Mouse (Mus musculus) kidney, embryonic 16.5 days (tissue): ENCODE data around the gene C1qtnf6. TPM values are rescaled to one million over a fixed set of nuclear protein-coding genes. Genes with fewer than 3 reads are reported as not detected.

Source experiments
- ATAC-seq: fragments of 200-750 bp; cut with Nextera tagmentation; 2 replicates; pipeline ENCODE4 v1.8.0; 2017; ENCODE audit warnings: moderate TSS enrichment; ENCODE audit not compliant: low FRiP score, low TSS enrichment
- H3K27ac ChIP-seq: fragments of 300-500 bp; sonication (generic); 2 replicates; pipeline ENCODE4 v1.5.1; 2014; ENCODE audit warnings: low read length
- H3K27me3 ChIP-seq: fragments of 300-500 bp; sonication (generic); 2 replicates; pipeline ENCODE4 v1.6.1; 2014; ENCODE audit warnings: low read length, control low read depth, mixed read lengths; ENCODE audit not compliant: insufficient read depth
- H3K36me3 ChIP-seq: fragments of 300-500 bp; sonication (generic); 2 replicates; pipeline ENCODE4 v1.6.1; 2014; ENCODE audit warnings: low read length, control low read depth, mixed read lengths; ENCODE audit not compliant: insufficient read depth
- H3K4me1 ChIP-seq: fragments of 300-500 bp; sonication (generic); 2 replicates; pipeline ENCODE4 v1.6.1; 2014; ENCODE audit warnings: low read length, control low read depth, mixed read lengths; ENCODE audit not compliant: insufficient read depth
- H3K4me2 ChIP-seq: fragments of 300-500 bp; sonication (generic); replicated peaks from 2 replicates; pipeline ENCODE4 v1.6.1; 2014; ENCODE audit warnings: low read depth, low read length
- H3K4me3 ChIP-seq: fragments of 300-500 bp; sonication (generic); 2 replicates; pipeline ENCODE4 v1.5.1; 2014; ENCODE audit warnings: mild to moderate bottlenecking, low read length
- H3K9ac ChIP-seq: fragments of 300-500 bp; sonication (generic); replicated peaks from 2 replicates; pipeline ENCODE4 v1.6.1; 2014; ENCODE audit warnings: low read length
- H3K9me3 ChIP-seq: fragments of 300-500 bp; sonication (generic); 2 replicates; pipeline ENCODE4 v1.6.1; 2016; ENCODE audit warnings: low read length, control low read depth
- WGBS: fragments of 180-500 bp; shearing (Covaris S2); extraction: QIAGEN DNeasy Blood & Tissue Kit; methylation state at CpG from one replicate; pipeline ENCODE4 v1.1.7; 2014; 5-methylcytosine and 5-hydroxymethylcytosine counted together
- polyA plus RNA-seq: library from polyadenylated mRNA; unstranded; fragments of >200 nt; fragmentation: Nextera tagmentation; extraction: Ambion mirVana; gene quantifications from 2 replicates; pipeline ENCODE4 v1.2.1, GENCODE M21; 2015

C1qtnf6 gene
- polyA plus RNA-seq, 1 experiment from 2014 or later: 33.7 TPM

DNA sequence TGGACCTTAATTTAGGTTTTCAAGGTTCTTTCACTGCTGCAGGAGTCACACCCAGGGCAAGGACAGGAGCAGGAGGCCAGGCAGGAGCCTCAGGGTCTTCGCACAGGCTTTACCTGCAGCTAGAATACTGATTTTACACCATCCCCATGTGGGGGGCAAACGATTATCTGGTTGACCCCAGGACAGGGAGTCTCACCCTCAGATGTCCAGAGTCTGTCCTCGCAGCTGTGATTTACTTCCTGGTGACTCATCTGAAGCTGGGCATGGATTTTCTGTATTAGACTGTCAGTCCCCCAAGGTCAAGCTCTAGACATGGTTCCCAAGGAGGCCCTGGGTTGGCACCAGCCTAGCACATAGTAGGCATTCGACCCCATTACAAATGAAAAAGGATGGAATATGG, 14.8 kb upstream of the C1qtnf6 start:
- Histone ChIP-seq H3K9ac (no peak overlapping the region), H3K4me1 (peaks cover 18% of the 10 kb centered on the region), H3K36me3 (no peaks in the 10 kb centered on the region), H3K4me3 (no peak overlapping the region), H3K4me2 (no peak overlapping the region), H3K27me3 (no peaks in the 10 kb centered on the region), H3K9me3 (peaks cover 2% of the 10 kb centered on the region; the same call in 1 of the 2 replicates), H3K27ac (no peak overlapping the region)
- 72% methylated on average over 4 of the region's 4 CpGs for WGBS
- no peak for ATAC-seq

- Histone ChIP-seq H3K9ac (0 out of 2 replicates have a peak within 1 kb of the TSS, but pooled peaks have one; percentile 28), H3K4me3 (no peak within 1 kb of the TSS), H3K36me3 (no peaks in the 10 kb centered on the region), H3K27ac (no peak within 1 kb of the TSS), H3K4me2 (peak within 1 kb of the TSS; percentile 39), H3K27me3 (no peaks in the 10 kb centered on the region), H3K4me1 (peaks cover 18% of the 10 kb centered on the region), H3K9me3 (no peaks in the 10 kb centered on the region)
- 4% methylated on average over 14 of the region's 14 CpGs for WGBS
- ATAC-seq: peak; percentile 14; the same call in 1 of the 2 replicates
Observed at GRCm38 (mm10) chr15:78544561-78545001, 13.4 kb upstream of the C1qtnf6 start, which contains the start of gene Sstr3. Gene Sstr3, minus strand, starts transcription at chr15:78544685.

DNA sequence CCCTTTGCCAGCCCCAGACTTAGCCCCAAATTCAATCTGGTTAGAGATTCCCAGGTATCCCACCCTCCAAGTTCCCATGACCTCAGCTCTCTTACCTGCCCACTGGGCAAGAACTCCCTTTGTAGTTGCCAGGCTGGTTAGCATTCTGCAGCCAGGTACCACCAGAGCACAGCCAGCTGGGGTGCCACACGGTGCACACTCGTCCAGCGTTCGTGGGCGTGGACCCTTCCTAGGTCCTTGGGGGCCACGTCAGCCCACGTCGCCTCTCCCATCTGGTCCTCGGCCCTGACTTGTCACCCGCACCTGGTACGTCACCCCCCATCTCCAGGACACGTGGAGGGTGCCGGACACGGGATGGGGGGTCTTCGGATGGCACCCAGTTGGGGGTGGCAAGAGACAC, 12.8 kb upstream of the C1qtnf6 start:
- 30% methylated on average over 15 of the region's 15 CpGs for WGBS
- Histone ChIP-seq H3K4me3 (no peak overlapping the region), H3K4me2 (peak overlapping the region; percentile 39), H3K36me3 (no peaks in the 10 kb centered on the region), H3K27ac (no peak overlapping the region), H3K9ac (no peak overlapping the region), H3K4me1 (peaks cover 18% of the 10 kb centered on the region), H3K9me3 (no peaks in the 10 kb centered on the region), H3K27me3 (no peaks in the 10 kb centered on the region)
- 0 out of 2 replicates have a peak, but pooled peaks have one; percentile 28 for ATAC-seq

DNA sequence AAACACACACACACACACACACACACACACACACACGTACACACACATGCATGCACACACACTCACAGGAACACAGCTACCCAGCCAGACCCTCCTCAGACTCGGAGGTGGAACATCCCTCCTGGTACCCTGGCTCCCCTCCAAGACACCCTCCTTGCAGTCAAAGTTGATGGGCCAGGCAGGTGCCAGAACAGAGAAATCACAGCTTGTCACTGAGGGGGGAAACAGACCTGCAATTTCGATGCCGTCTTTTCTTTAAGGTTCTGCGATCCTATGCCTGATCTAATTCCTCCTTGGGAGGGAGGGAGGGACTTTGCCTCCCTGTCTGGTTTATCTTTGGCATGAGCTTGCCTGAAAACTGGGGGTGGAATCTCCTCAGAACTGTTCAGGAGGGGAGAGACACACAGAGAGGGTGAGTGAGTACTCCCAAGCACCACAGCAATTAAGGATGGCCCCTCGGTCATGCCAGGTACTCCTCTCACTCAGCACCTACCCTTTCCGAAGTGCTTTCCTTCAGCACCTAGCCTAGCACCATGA, 11.6 kb upstream of the C1qtnf6 start:
- Histone ChIP-seq H3K4me2 (no peak overlapping the region), H3K9ac (0 out of 2 replicates have a peak overlapping the region, but pooled peaks have one; percentile 16), H3K27ac (no peak overlapping the region), H3K27me3 (no peaks in the 10 kb centered on the region), H3K4me3 (no peak overlapping the region), H3K4me1 (peaks cover 18% of the 10 kb centered on the region), H3K36me3 (no peaks in the 10 kb centered on the region), H3K9me3 (no peaks in the 10 kb centered on the region)
- no peak for ATAC-seq
- WGBS: 58% methylated on average over 7 of the region's 7 CpGs

- no peaks in the 10 kb centered on the region for H3K36me3 ChIP-seq
- WGBS: 67% methylated on average over 3 of the region's 3 CpGs
- H3K4me2 ChIP-seq: no peak overlapping the region
- peaks cover 18% of the 10 kb centered on the region for H3K4me1 ChIP-seq
- no peaks in the 10 kb centered on the region for H3K27me3 ChIP-seq
- no peak overlapping the region for H3K4me3 ChIP-seq
- no peaks in the 10 kb centered on the region for H3K9me3 ChIP-seq
- H3K27ac ChIP-seq: no peak overlapping the region
- ATAC-seq: no peak
- H3K9ac ChIP-seq: no peak overlapping the region
Observed at GRCm38 (mm10) chr15:78542098-78542766, 11.0 kb upstream of the C1qtnf6 start.

DNA sequence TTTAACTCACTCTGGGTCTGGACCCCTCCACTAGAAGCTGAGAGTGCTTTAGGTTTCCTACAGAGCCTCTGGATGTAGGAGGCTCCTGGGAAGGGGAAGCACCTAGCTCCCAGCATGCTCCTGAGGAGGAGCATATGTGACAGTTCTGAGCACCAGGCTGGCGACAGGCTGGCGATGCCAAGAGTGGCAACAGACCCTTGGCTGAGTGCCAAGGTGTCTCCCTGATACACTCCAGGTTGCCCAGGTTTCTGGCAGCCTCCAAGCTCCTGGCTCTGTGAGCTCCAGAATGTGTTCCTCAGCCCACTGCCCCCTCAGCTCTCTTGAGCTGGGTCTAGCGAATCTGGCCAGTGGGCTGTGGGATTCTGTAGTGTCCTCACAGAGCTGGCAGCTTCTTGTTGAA, 10.4 kb upstream of the C1qtnf6 start:
- Histone ChIP-seq H3K4me2 (no peak overlapping the region), H3K9ac (no peak overlapping the region), H3K27ac (no peak overlapping the region)

GRCm38 (mm10) chr15:78541036-78541435, 9.8 kb upstream of the C1qtnf6 start:
- Histone ChIP-seq H3K4me2 (no peak overlapping the region), H3K36me3 (no peaks in the 10 kb centered on the region), H3K27ac (no peak overlapping the region), H3K9ac (no peak overlapping the region), H3K4me1 (peaks cover 18% of the 10 kb centered on the region), H3K4me3 (no peak overlapping the region), H3K9me3 (no peaks in the 10 kb centered on the region), H3K27me3 (no peaks in the 10 kb centered on the region)
- WGBS: 69% methylated on average over 3 of the region's 3 CpGs
- no peak for ATAC-seq

More for the DNA sequence above, 10.4 kb upstream of the C1qtnf6 start:
- Histone ChIP-seq H3K4me3 (no peak overlapping the region), H3K27me3 (no peaks in the 10 kb centered on the region), H3K4me1 (peaks cover 18% of the 10 kb centered on the region), H3K36me3 (no peaks in the 10 kb centered on the region), H3K9me3 (no peaks in the 10 kb centered on the region)
- WGBS: 43% methylated on average over 3 of the region's 3 CpGs
- no peak for ATAC-seq

DNA sequence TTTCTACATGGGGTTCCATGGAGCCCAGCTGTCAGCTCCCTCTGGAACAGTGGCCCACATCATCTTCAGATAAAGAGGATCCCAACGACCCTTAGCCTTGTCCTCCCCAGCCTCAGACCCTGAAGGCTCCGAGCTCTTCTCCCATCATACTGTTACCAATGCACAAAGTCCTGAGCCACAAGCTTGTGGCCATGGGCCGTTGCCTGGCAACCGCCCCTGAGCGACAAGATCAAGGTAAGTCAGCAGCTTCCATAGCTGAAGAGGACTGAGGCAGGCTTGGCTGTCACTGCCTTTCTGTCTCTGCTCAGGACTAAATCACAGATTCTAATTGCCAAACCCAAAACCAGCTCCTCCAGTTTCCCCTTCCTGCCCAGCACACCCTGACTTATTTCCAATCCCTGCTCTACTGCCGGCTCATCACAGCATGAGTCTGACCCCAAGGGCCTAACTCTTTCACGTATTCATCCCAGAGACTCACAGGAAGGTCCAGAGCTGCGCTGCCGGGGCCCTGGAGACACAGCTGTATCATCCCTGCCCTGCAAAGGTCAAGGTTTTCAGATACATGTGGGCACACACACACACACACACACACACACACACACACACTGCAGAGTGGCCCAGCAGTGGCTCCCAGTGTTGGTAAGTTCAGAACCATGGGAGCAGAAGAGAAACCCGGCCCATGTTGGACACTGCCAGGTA, 4.7 kb upstream of the C1qtnf6 start:
- Histone ChIP-seq H3K9ac (no peak overlapping the region), H3K36me3 (no peaks in the 10 kb centered on the region), H3K27me3 (no peaks in the 10 kb centered on the region), H3K4me1 (peaks cover 15% of the 10 kb centered on the region), H3K27ac (no peak overlapping the region), H3K9me3 (no peaks in the 10 kb centered on the region), H3K4me2 (no peak overlapping the region), H3K4me3 (no peak overlapping the region)
- ATAC-seq: no peak
- WGBS: 60% methylated on average over 10 of the region's 10 CpGs

GRCm38 (mm10) chr15:78533346-78533835, 2.2 kb upstream of the C1qtnf6 start:
- no peak for ATAC-seq
- no peak overlapping the region for H3K4me3 ChIP-seq
- H3K36me3 ChIP-seq: no peaks in the 10 kb centered on the region
- H3K27me3 ChIP-seq: no peaks in the 10 kb centered on the region
- no peaks in the 10 kb centered on the region for H3K9me3 ChIP-seq
- H3K27ac ChIP-seq: no peak overlapping the region
- no peak overlapping the region for H3K4me2 ChIP-seq
- no peak overlapping the region for H3K9ac ChIP-seq
- 56% methylated on average over 10 of the region's 10 CpGs for WGBS
- H3K4me1 ChIP-seq: peaks cover 39% of the 10 kb centered on the region
